Mouse (Mus musculus): ENCODE measurements at regions not wholly inside any gene's neighbourhood (a gene's known extent, or its start where the extent isn't known, plus 50 kb on each side); places are given as distances from the start of the nearest gene placed in this dataset.

GRCm38 (mm10) chrX:11935337-11935736 lies 224.8 kb downstream of the Bcor start:
- no peak for TF ChIP-seq CTCF (IDR thresholded peaks at IDR 0.05; ENCODE audit: control insufficient read depth, insufficient read depth, low read length)
- no peak for TF ChIP-seq POLR2A (IDR thresholded peaks at IDR 0.05; ENCODE audit: borderline replicate concordance, control insufficient read depth, low read depth, low read length)
